Mouse (Mus musculus): ENCODE data around the gene Rundc3a. TPM values are rescaled to one million over a fixed set of nuclear protein-coding genes. Genes with fewer than 3 reads are reported as not detected.

The Rundc3a gene
- polyA plus RNA-seq, 1 experiment from 2014 or later: 1.3 TPM

DNA sequence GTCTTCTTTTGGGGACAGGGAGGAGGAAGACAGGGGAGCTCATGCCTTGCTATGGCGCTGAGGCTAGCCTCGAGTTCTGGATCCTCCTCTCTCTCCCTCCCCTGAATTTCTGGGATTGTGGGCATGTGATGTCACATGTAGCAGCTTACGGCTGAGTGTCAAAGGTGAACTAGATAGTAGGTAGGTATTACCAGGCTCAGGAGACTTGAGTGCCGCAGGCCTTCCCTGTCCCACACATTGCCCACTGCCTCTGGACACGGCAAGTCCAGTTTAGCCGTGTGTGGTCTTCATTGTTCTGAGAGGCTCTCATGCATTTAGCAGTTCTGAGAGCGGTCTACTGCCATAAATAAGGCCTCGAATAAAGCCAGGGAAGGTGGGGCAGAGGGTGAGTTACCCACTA is 19.9 kb downstream of the Rundc3a start:
- H3K4me3 ChIP-seq (ENCODE audit: low read depth, low read length): no peak overlapping the region
- H3K36me3 ChIP-seq (ENCODE audit: control insufficient read depth, insufficient read depth, low read length): no peaks in the 10 kb centered on the region
- no peaks in the 10 kb centered on the region for H3K4me1 ChIP-seq (ENCODE audit: control insufficient read depth, insufficient read depth, low read length)
- H3K27ac ChIP-seq (ENCODE audit: low read depth, low read length): no peak overlapping the region
- no peaks in the 10 kb centered on the region for H3K27me3 ChIP-seq (ENCODE audit: control insufficient read depth, insufficient read depth, low read length)
- H3K9me3 ChIP-seq (replicated peaks; ENCODE audit: control insufficient read depth, low read length): no peaks in the 10 kb centered on the region
- WGBS (ENCODE audit: insufficient replicate concordance): 71% methylated on average over 8 of the region's 8 CpGs
- no peak overlapping the region for H3K4me2 ChIP-seq
- H3K9ac ChIP-seq (ENCODE audit: low read depth, low read length): no peak overlapping the region
- ATAC-seq (replicated peaks; ENCODE audit: insufficient number of reproducible peaks, low FRiP score, low TSS enrichment): no peak

DNA sequence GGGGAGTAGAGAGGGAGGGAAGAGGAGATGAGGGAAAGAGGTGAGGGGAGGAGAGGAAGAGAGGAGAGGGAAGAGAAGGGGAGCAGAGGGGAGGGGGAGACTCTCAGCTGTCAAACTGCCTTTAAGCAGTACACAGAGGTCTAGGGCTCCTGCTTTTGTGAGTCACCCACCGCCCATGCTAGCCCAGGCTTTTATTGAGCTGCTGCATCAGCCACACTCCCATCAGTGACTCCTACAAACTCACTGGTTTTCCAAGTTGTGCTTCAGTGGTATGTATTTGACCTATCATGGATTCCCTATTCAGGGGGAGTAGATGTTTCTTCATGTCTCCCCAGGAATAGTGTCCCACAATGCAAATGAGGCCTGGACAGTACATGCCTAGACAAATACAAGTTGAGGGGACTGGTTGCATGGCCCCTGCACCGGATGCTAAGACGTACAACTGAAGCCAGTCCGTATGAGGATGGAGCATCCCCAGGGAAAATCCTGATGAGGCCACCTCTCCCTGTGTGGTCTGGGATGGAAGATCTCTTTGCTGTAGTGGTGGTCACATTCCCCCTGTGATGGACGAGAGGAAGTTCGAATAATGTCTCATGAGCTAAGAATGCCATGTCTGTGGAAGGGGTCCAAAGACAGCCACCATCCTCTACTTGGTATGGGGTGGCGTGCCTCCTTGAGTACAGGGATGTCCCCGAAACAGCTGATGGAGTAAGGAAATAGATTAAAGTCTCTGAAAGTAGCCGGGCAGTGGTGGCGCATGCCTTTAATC is 22.0 kb downstream of the Rundc3a start:
- no peak overlapping the region for H3K9ac ChIP-seq (ENCODE audit: low read depth, low read length)
- no peaks in the 10 kb centered on the region for H3K9me3 ChIP-seq (replicated peaks; ENCODE audit: control insufficient read depth, low read length)
- H3K27ac ChIP-seq (ENCODE audit: low read depth, low read length): no peak overlapping the region
- H3K4me2 ChIP-seq: no peak overlapping the region
- no peak for ATAC-seq (replicated peaks; ENCODE audit: insufficient number of reproducible peaks, low FRiP score, low TSS enrichment)
- H3K4me3 ChIP-seq (ENCODE audit: low read depth, low read length): no peak overlapping the region
- H3K4me1 ChIP-seq (ENCODE audit: control insufficient read depth, insufficient read depth, low read length): no peaks in the 10 kb centered on the region
- no peaks in the 10 kb centered on the region for H3K27me3 ChIP-seq (ENCODE audit: control insufficient read depth, insufficient read depth, low read length)
- no peaks in the 10 kb centered on the region for H3K36me3 ChIP-seq (ENCODE audit: control insufficient read depth, insufficient read depth, low read length)
- 67% methylated on average over 10 of the region's 10 CpGs for WGBS (ENCODE audit: insufficient replicate concordance)

GRCm38 (mm10) chr11:102417160-102417559 is 24.0 kb downstream of the Rundc3a start:
- no peaks in the 10 kb centered on the region for H3K36me3 ChIP-seq (ENCODE audit: control insufficient read depth, insufficient read depth, low read length)
- no peaks in the 10 kb centered on the region for H3K9me3 ChIP-seq (replicated peaks; ENCODE audit: control insufficient read depth, low read length)
- no peak overlapping the region for H3K4me2 ChIP-seq
- no peak overlapping the region for H3K27ac ChIP-seq (ENCODE audit: low read depth, low read length)
- H3K4me1 ChIP-seq (ENCODE audit: control insufficient read depth, insufficient read depth, low read length): no peaks in the 10 kb centered on the region
- ATAC-seq (replicated peaks; ENCODE audit: insufficient number of reproducible peaks, low FRiP score, low TSS enrichment): no peak
- no peak overlapping the region for H3K4me3 ChIP-seq (ENCODE audit: low read depth, low read length)
- H3K9ac ChIP-seq (ENCODE audit: low read depth, low read length): no peak overlapping the region
- no peaks in the 10 kb centered on the region for H3K27me3 ChIP-seq (ENCODE audit: control insufficient read depth, insufficient read depth, low read length)
- 70% methylated on average over 1 of the region's 1 CpGs for WGBS (ENCODE audit: insufficient replicate concordance)

DNA sequence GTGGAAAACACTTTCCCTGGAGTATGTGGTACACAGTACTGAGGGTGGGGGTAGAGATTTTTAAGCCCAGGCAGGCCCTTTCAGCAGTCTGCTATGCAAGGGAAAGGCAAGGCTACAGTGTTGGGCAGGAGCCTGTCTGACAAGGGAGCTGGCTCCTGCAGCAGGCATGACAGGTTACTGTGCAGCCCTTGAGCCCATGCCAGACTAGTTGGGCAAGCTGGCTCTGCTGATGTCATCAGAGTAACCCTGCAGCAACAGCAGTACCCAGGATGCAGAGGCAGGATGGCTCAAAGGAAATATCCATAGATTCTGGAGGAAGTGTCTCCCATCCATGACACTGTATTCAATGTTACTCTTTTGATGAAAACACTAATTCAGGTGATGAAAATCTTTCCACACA is 25.7 kb downstream of the Rundc3a start:
- Histone ChIP-seq H3K36me3 (ENCODE audit: control insufficient read depth, insufficient read depth, low read length) (no peaks in the 10 kb centered on the region), H3K27ac (ENCODE audit: low read depth, low read length) (no peak overlapping the region), H3K9me3 (replicated peaks; ENCODE audit: control insufficient read depth, low read length) (no peaks in the 10 kb centered on the region), H3K9ac (ENCODE audit: low read depth, low read length) (no peak overlapping the region), H3K27me3 (ENCODE audit: control insufficient read depth, insufficient read depth, low read length) (no peaks in the 10 kb centered on the region), H3K4me3 (ENCODE audit: low read depth, low read length) (no peak overlapping the region), H3K4me1 (ENCODE audit: control insufficient read depth, insufficient read depth, low read length) (no peaks in the 10 kb centered on the region), H3K4me2 (no peak overlapping the region)
- ATAC-seq (replicated peaks; ENCODE audit: insufficient number of reproducible peaks, low FRiP score, low TSS enrichment): no peak

GRCm38 (mm10) chr11:102421559-102421958 is 28.4 kb downstream of the Rundc3a start:
- WGBS (ENCODE audit: insufficient replicate concordance): 61% methylated on average over 8 of the region's 8 CpGs
- no peak for ATAC-seq (replicated peaks; ENCODE audit: insufficient number of reproducible peaks, low FRiP score, low TSS enrichment)
- Histone ChIP-seq H3K27ac (ENCODE audit: low read depth, low read length) (no peak overlapping the region), H3K9ac (ENCODE audit: low read depth, low read length) (no peak overlapping the region), H3K36me3 (ENCODE audit: control insufficient read depth, insufficient read depth, low read length) (no peaks in the 10 kb centered on the region), H3K4me3 (ENCODE audit: low read depth, low read length) (no peak overlapping the region), H3K9me3 (replicated peaks; ENCODE audit: control insufficient read depth, low read length) (no peaks in the 10 kb centered on the region), H3K4me2 (no peak overlapping the region), H3K4me1 (ENCODE audit: control insufficient read depth, insufficient read depth, low read length) (no peaks in the 10 kb centered on the region), H3K27me3 (ENCODE audit: control insufficient read depth, insufficient read depth, low read length) (no peaks in the 10 kb centered on the region)

DNA sequence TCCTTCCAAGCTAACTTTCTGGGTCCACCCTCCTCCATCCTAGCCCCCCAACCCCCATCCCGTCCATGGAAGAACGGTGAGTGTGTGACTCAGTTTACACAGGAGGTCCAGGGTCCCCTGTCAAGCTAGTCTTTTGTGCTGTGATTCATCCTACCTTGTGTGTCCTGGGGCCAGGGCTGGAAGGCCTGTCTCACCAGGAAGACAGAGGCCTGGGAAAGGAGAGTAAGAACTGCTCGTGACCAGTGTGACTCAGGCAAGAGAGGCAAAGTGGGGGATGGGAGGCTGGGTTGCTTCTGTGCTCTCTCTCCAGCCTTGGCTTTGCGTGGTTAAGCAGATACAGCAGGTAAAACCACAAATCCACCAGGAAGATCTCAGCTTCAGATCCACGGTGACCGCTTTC is 31.5 kb downstream of the Rundc3a start:
- Histone ChIP-seq H3K36me3 (ENCODE audit: control insufficient read depth, insufficient read depth, low read length) (no peaks in the 10 kb centered on the region), H3K27me3 (ENCODE audit: control insufficient read depth, insufficient read depth, low read length) (no peaks in the 10 kb centered on the region), H3K9ac (ENCODE audit: low read depth, low read length) (no peak overlapping the region), H3K9me3 (replicated peaks; ENCODE audit: control insufficient read depth, low read length) (no peaks in the 10 kb centered on the region), H3K4me1 (ENCODE audit: control insufficient read depth, insufficient read depth, low read length) (peaks cover 7% of the 10 kb centered on the region), H3K4me3 (ENCODE audit: low read depth, low read length) (no peak overlapping the region), H3K27ac (ENCODE audit: low read depth, low read length) (no peak overlapping the region), H3K4me2 (no peak overlapping the region)
- no peak for ATAC-seq (replicated peaks; ENCODE audit: insufficient number of reproducible peaks, low FRiP score, low TSS enrichment)
- WGBS (ENCODE audit: insufficient replicate concordance): 76% methylated on average over 6 of the region's 6 CpGs

GRCm38 (mm10) chr11:102425555-102426316 is 32.5 kb downstream of the Rundc3a start:
- 77% methylated on average over 8 of the region's 8 CpGs for WGBS (ENCODE audit: insufficient replicate concordance)
- no peaks in the 10 kb centered on the region for H3K36me3 ChIP-seq (ENCODE audit: control insufficient read depth, insufficient read depth, low read length)
- no peaks in the 10 kb centered on the region for H3K27me3 ChIP-seq (ENCODE audit: control insufficient read depth, insufficient read depth, low read length)
- peaks cover 9% of the 10 kb centered on the region for H3K4me1 ChIP-seq (ENCODE audit: control insufficient read depth, insufficient read depth, low read length)
- H3K9ac ChIP-seq (ENCODE audit: low read depth, low read length): no peak overlapping the region
- H3K27ac ChIP-seq (ENCODE audit: low read depth, low read length): no peak overlapping the region
- ATAC-seq (replicated peaks; ENCODE audit: insufficient number of reproducible peaks, low FRiP score, low TSS enrichment): no peak
- H3K4me3 ChIP-seq (ENCODE audit: low read depth, low read length): no peak overlapping the region
- H3K4me2 ChIP-seq: no peak overlapping the region
- H3K9me3 ChIP-seq (replicated peaks; ENCODE audit: control insufficient read depth, low read length): no peaks in the 10 kb centered on the region

DNA sequence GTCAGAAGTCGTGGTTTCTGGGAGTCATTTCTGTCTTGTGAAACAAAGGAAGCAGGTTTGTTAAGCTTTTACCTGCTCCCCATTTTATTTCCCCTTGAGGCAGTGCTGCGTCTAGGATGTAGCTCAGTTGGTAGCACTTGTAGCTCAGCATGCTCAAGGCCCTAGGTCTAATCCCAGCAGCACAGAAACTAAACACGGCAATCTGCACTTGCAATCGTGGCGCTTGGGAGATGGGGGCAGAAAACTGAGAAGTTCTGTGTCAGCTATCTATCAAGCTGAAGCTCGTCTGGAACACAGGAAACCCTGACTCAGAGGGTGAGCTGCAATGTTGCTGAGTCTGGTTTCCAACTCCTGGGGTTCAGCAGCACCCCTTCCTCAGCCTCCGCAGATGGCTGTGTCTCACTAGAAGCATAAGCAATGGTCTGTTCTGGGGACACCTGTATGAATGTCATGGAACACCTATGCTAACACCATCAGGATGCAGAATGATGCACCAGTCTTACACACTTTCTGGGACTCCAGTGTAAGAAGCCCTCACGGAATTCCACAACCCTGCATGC is 35.9 kb downstream of the Rundc3a start:
- WGBS (ENCODE audit: insufficient replicate concordance): 66% methylated on average over 8 of the region's 8 CpGs
- Histone ChIP-seq H3K9ac (ENCODE audit: low read depth, low read length) (0 out of 2 replicates have a peak overlapping the region, but pooled peaks have one; percentile 39), H3K9me3 (replicated peaks; ENCODE audit: control insufficient read depth, low read length) (no peaks in the 10 kb centered on the region), H3K27me3 (ENCODE audit: control insufficient read depth, insufficient read depth, low read length) (no peaks in the 10 kb centered on the region), H3K27ac (ENCODE audit: low read depth, low read length) (no peak overlapping the region), H3K36me3 (ENCODE audit: control insufficient read depth, insufficient read depth, low read length) (no peaks in the 10 kb centered on the region), H3K4me2 (peak overlapping the region; percentile 64), H3K4me3 (ENCODE audit: low read depth, low read length) (peak overlapping the region; percentile 64; the same call in 1 of the 2 replicates), H3K4me1 (ENCODE audit: control insufficient read depth, insufficient read depth, low read length) (peaks cover 20% of the 10 kb centered on the region)
- ATAC-seq (replicated peaks; ENCODE audit: insufficient number of reproducible peaks, low FRiP score, low TSS enrichment): no peak

Data from heart, embryonic 11.5 days (tissue).